Comparison of ENCODE assay signal across 7 mouse cellular contexts in the genomic region with DNA sequence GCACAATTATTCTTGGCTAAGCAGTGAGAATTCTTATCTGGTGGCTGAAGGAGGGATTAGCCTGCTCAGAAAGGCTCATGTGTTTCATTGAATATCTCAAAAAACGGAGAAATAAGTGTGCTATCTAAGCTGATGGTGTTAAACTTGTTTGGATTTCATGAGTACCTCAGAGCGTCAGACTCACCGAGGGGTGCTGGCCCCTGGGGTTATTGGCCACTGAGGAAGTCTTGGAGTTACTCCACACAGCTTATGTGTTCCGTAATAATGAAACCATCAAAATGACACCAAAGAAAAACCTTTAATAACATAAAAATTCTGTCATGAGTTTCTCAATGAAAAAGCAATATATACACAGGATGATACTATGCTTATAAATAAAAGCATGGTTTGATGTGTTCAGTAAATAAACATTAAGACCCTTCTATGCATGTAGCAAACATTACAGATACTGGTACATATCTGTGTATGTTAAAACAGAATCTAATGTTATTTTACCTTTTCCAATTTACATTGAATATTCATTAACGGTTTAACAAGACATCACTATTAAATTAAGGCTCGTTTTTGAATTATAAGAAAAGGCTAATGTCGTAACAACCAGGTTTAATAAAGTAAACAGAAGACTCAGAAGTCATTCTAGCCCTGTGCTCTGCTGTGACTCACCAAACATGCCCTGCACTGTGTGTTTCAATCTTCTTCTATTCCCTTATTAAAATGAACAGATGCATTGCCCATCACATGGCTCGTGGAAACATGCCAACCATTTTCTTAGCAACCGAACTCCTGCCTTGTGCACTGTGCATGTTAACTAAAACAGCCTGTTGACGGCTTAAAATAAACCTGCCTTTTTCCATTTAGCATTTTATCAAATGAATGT.
DNase-seq lines count a peak whose midpoint lies in the region; TF ChIP-seq lines count a peak whose summit lies in the region.

No protein-coding gene starts in this region.

- peak overlapping the region; percentile 34; the same call in 1 of the 2 replicates for H3K4me3 ChIP-seq in cortical plate, adult 2 months (ENCODE audit: insufficient read depth, low read length)
- no peak overlapping the region for H3K4me3 ChIP-seq in myocyte

- TF ChIP-seq POLR2A in cortical plate, adult 2 months (IDR thresholded peaks at IDR 0.05; ENCODE audit: extremely low read depth, insufficient read depth, low read length): no peak
- TF ChIP-seq POLR2A in myocyte (IDR thresholded peaks at IDR 0.05; ENCODE audit: insufficient read length, low read depth): no peak

- peaks cover 5% of the 10 kb centered on the region for H3K4me1 ChIP-seq in cortical plate, adult 2 months (ENCODE audit: control insufficient read depth, insufficient read depth, low read length)

- peak; percentile 60 for DNase-seq in retina, postnatal 1 day
- no peak for DNase-seq in retina, embryonic 14.5 days (ENCODE audit: low spot score)
- DNase-seq in layer of hippocampus, adult 8-10 months (ENCODE audit: low spot score in 2 of 2): peak; percentile 89 to 90
- DNase-seq in ovary, postnatal 14 days (ENCODE audit: low spot score): no peak
- DNase-seq in thymus, postnatal 4 days: no peak

- H3ac ChIP-seq in myocyte (ENCODE audit: control insufficient read depth, insufficient read length): no peak overlapping the region

- H3K27ac ChIP-seq in cortical plate, adult 2 months (ENCODE audit: insufficient read depth, low read length): no peak overlapping the region

- no peak for TF ChIP-seq CTCF in cortical plate, adult 2 months (IDR thresholded peaks at IDR 0.05; ENCODE audit: extremely low read depth, insufficient read depth, low read length)

- no peaks in the 10 kb centered on the region for H3K27me3 ChIP-seq in myocyte (ENCODE audit: control insufficient read depth, insufficient read depth, insufficient read length)

- peak overlapping the region; percentile 55 for H3K4me2 ChIP-seq in myocyte (ENCODE audit: low read depth)

- H3K79me2 ChIP-seq in myocyte (ENCODE audit: control insufficient read depth, insufficient read depth): no peaks in the 10 kb centered on the region

- no peaks in the 10 kb centered on the region for H3K36me3 ChIP-seq in myocyte (ENCODE audit: control insufficient read depth, insufficient read depth)

TF ChIP-seq in myocyte, 11 proteins besides CTCF, POLR2A, EP300 and RAD21:
- TF ChIP-seq E2F4 (IDR thresholded peaks at IDR 0.05; ENCODE audit: insufficient read depth) (no peak), MYOD1 (IDR thresholded peaks at IDR 0.05; ENCODE audit: control insufficient read depth in 1 of 3, insufficient read length in 2 of 3, low read depth in 2 of 3) (peak in 1 of 3 experiments; percentile 21), USF1 (IDR thresholded peaks at IDR 0.05; ENCODE audit: low read depth) (peak; percentile 77)

Comparison
In these comparisons a context has a peak if more than half of its experiments do, and no peak if none do; other contexts are left out.
1. DNase-seq: peak in retina, postnatal 1 day (single experiment) and layer of hippocampus, adult 8-10 months (2 of 2); none in retina, embryonic 14.5 days (single experiment), ovary, postnatal 14 days (single experiment) and thymus, postnatal 4 days (single experiment).